Mouse (Mus musculus): ENCODE results near the gene Orm2. TPM values are rescaled to one million over a fixed set of nuclear protein-coding genes. Genes with fewer than 3 reads are reported as not detected.
"Not testable (repeated sequence)": the region's sequence is repeated elsewhere in the genome, so short reads cannot be mapped to it uniquely, and the experiment has no call there.

Orm2 gene
- not detected in 2 replicates for polyA plus RNA-seq (2015; fragmentation: Nextera tagmentation; extraction: Ambion mirVana)

GRCm38 (mm10) chr4:63362150-63362549, at the start of gene Orm2:
Gene Orm2 (plus strand): TSS chr4:63362449.
- H3K4me3 ChIP-seq (ENCODE audit: low read depth, low read length): no peak within 1 kb of the TSS
- no peak within 1 kb of the TSS for H3K9ac ChIP-seq (ENCODE audit: low read depth, low read length)
- no peaks in the 10 kb centered on the region for H3K36me3 ChIP-seq (ENCODE audit: control insufficient read depth, insufficient read depth, low read length)
- 91% methylated on average over 5 of the region's 5 CpGs for WGBS
- H3K9me3 ChIP-seq (replicated peaks; ENCODE audit: control insufficient read depth, low read length, poor library complexity, severe bottlenecking): no peaks in the 10 kb centered on the region
- ATAC-seq: no peak
- no peaks in the 10 kb centered on the region for H3K27me3 ChIP-seq (ENCODE audit: control insufficient read depth, insufficient read depth, low read depth, low read length)
- H3K4me1 ChIP-seq (ENCODE audit: control insufficient read depth, insufficient read depth, low read length): no peaks in the 10 kb centered on the region
- no peak within 1 kb of the TSS for H3K4me2 ChIP-seq (ENCODE audit: low read length)
- no peak within 1 kb of the TSS for H3K27ac ChIP-seq (ENCODE audit: low read length)

GRCm38 (mm10) chr4:63314063-63314462, 48.2 kb upstream of the Orm2 start:
- no peaks in the 10 kb centered on the region for H3K9me3 ChIP-seq (replicated peaks; ENCODE audit: control insufficient read depth, low read length, poor library complexity, severe bottlenecking)
- 70% methylated on average over 5 of the region's 5 CpGs for WGBS
- H3K27ac ChIP-seq (ENCODE audit: low read length): no peak overlapping the region
- no peak for ATAC-seq
- H3K4me3 ChIP-seq (ENCODE audit: low read depth, low read length): no peak overlapping the region
- H3K36me3 ChIP-seq (ENCODE audit: control insufficient read depth, insufficient read depth, low read length): no peaks in the 10 kb centered on the region
- no peak overlapping the region for H3K9ac ChIP-seq (ENCODE audit: low read depth, low read length)
- H3K4me2 ChIP-seq (ENCODE audit: low read length): no peak overlapping the region
- H3K27me3 ChIP-seq (ENCODE audit: control insufficient read depth, insufficient read depth, low read depth, low read length): no peaks in the 10 kb centered on the region
- H3K4me1 ChIP-seq (ENCODE audit: control insufficient read depth, insufficient read depth, low read length): no peaks in the 10 kb centered on the region

GRCm38 (mm10) chr4:63316076-63316746, 46.0 kb upstream of the Orm2 start:
- Histone ChIP-seq H3K9ac (ENCODE audit: low read depth, low read length) (no peak overlapping the region), H3K27ac (ENCODE audit: low read length) (no peak overlapping the region), H3K4me1 (ENCODE audit: control insufficient read depth, insufficient read depth, low read length) (no peaks in the 10 kb centered on the region), H3K4me3 (ENCODE audit: low read depth, low read length) (no peak overlapping the region), H3K27me3 (ENCODE audit: control insufficient read depth, insufficient read depth, low read depth, low read length) (no peaks in the 10 kb centered on the region), H3K4me2 (ENCODE audit: low read length) (no peak overlapping the region), H3K36me3 (ENCODE audit: control insufficient read depth, insufficient read depth, low read length) (no peaks in the 10 kb centered on the region), H3K9me3 (replicated peaks; ENCODE audit: control insufficient read depth, low read length, poor library complexity, severe bottlenecking) (no peaks in the 10 kb centered on the region)
- ATAC-seq: no peak
- 78% methylated on average over 9 of the region's 9 CpGs for WGBS

GRCm38 (mm10) chr4:63319566-63319965, 42.7 kb upstream of the Orm2 start:
- H3K9me3 ChIP-seq (replicated peaks; ENCODE audit: control insufficient read depth, low read length, poor library complexity, severe bottlenecking); H3K4me1 ChIP-seq (ENCODE audit: control insufficient read depth, insufficient read depth, low read length); H3K27me3 ChIP-seq (ENCODE audit: control insufficient read depth, insufficient read depth, low read depth, low read length); H3K27ac ChIP-seq (ENCODE audit: low read length); H3K4me3 ChIP-seq (ENCODE audit: low read depth, low read length); H3K9ac ChIP-seq (ENCODE audit: low read depth, low read length); H3K36me3 ChIP-seq (ENCODE audit: control insufficient read depth, insufficient read depth, low read length); H3K4me2 ChIP-seq (ENCODE audit: low read length); ATAC-seq: not testable (repeated sequence)
- WGBS: 25% methylated on average over 3 of the region's 3 CpGs

GRCm38 (mm10) chr4:63323275-63323815, 38.9 kb upstream of the Orm2 start:
- Histone ChIP-seq H3K9me3 (replicated peaks; ENCODE audit: control insufficient read depth, low read length, poor library complexity, severe bottlenecking) (0 out of 2 replicates have a peak, but pooled peaks cover 3% of the 10 kb centered on the region), H3K4me3 (ENCODE audit: low read depth, low read length) (no peak overlapping the region), H3K27ac (ENCODE audit: low read length) (no peak overlapping the region), H3K9ac (ENCODE audit: low read depth, low read length) (no peak overlapping the region), H3K27me3 (ENCODE audit: control insufficient read depth, insufficient read depth, low read depth, low read length) (no peaks in the 10 kb centered on the region), H3K4me2 (ENCODE audit: low read length) (no peak overlapping the region), H3K4me1 (ENCODE audit: control insufficient read depth, insufficient read depth, low read length) (no peaks in the 10 kb centered on the region), H3K36me3 (ENCODE audit: control insufficient read depth, insufficient read depth, low read length) (no peaks in the 10 kb centered on the region)
- 85% methylated on average over 8 of the region's 8 CpGs for WGBS
- no peak for ATAC-seq

- Histone ChIP-seq H3K9ac (ENCODE audit: low read depth, low read length) (no peak overlapping the region), H3K9me3 (replicated peaks; ENCODE audit: control insufficient read depth, low read length, poor library complexity, severe bottlenecking) (no peaks in the 10 kb centered on the region), H3K4me3 (ENCODE audit: low read depth, low read length) (no peak overlapping the region), H3K36me3 (ENCODE audit: control insufficient read depth, insufficient read depth, low read length) (no peaks in the 10 kb centered on the region), H3K4me1 (ENCODE audit: control insufficient read depth, insufficient read depth, low read length) (no peaks in the 10 kb centered on the region), H3K27ac (ENCODE audit: low read length) (no peak overlapping the region), H3K27me3 (ENCODE audit: control insufficient read depth, insufficient read depth, low read depth, low read length) (no peaks in the 10 kb centered on the region), H3K4me2 (ENCODE audit: low read length) (no peak overlapping the region)
- no peak for ATAC-seq
- 93% methylated on average over 4 of the region's 4 CpGs for WGBS
Observed at GRCm38 (mm10) chr4:63333403-63333802, 28.8 kb upstream of the Orm2 start.

- 56% methylated on average over 3 of the region's 3 CpGs for WGBS
- no peak for ATAC-seq
- Histone ChIP-seq H3K4me2 (ENCODE audit: low read length) (no peak overlapping the region), H3K36me3 (ENCODE audit: control insufficient read depth, insufficient read depth, low read length) (no peaks in the 10 kb centered on the region), H3K27me3 (ENCODE audit: control insufficient read depth, insufficient read depth, low read depth, low read length) (no peaks in the 10 kb centered on the region), H3K4me1 (ENCODE audit: control insufficient read depth, insufficient read depth, low read length) (no peaks in the 10 kb centered on the region), H3K9ac (ENCODE audit: low read depth, low read length) (no peak overlapping the region), H3K9me3 (replicated peaks; ENCODE audit: control insufficient read depth, low read length, poor library complexity, severe bottlenecking) (no peaks in the 10 kb centered on the region), H3K27ac (ENCODE audit: low read length) (no peak overlapping the region), H3K4me3 (ENCODE audit: low read depth, low read length) (no peak overlapping the region)
Observed at GRCm38 (mm10) chr4:63338414-63339076, 23.7 kb upstream of the Orm2 start.

GRCm38 (mm10) chr4:63342491-63342890, 19.8 kb upstream of the Orm2 start:
- no peak overlapping the region for H3K27ac ChIP-seq (ENCODE audit: low read length)
- H3K9ac ChIP-seq (ENCODE audit: low read depth, low read length): no peak overlapping the region
- no peak overlapping the region for H3K4me2 ChIP-seq (ENCODE audit: low read length)
- no peaks in the 10 kb centered on the region for H3K4me1 ChIP-seq (ENCODE audit: control insufficient read depth, insufficient read depth, low read length)
- no peaks in the 10 kb centered on the region for H3K36me3 ChIP-seq (ENCODE audit: control insufficient read depth, insufficient read depth, low read length)
- WGBS: 62% methylated on average over 4 of the region's 4 CpGs
- no peak overlapping the region for H3K4me3 ChIP-seq (ENCODE audit: low read depth, low read length)
- no peak for ATAC-seq
- no peaks in the 10 kb centered on the region for H3K27me3 ChIP-seq (ENCODE audit: control insufficient read depth, insufficient read depth, low read depth, low read length)
- H3K9me3 ChIP-seq (replicated peaks; ENCODE audit: control insufficient read depth, low read length, poor library complexity, severe bottlenecking): no peaks in the 10 kb centered on the region

GRCm38 (mm10) chr4:63343608-63344007, 18.6 kb upstream of the Orm2 start:
- H3K27ac ChIP-seq (ENCODE audit: low read length): no peak overlapping the region
- H3K9ac ChIP-seq (ENCODE audit: low read depth, low read length): no peak overlapping the region
- no peaks in the 10 kb centered on the region for H3K4me1 ChIP-seq (ENCODE audit: control insufficient read depth, insufficient read depth, low read length)
- H3K9me3 ChIP-seq (replicated peaks; ENCODE audit: control insufficient read depth, low read length, poor library complexity, severe bottlenecking): no peaks in the 10 kb centered on the region
- H3K4me3 ChIP-seq (ENCODE audit: low read depth, low read length): no peak overlapping the region
- no peak overlapping the region for H3K4me2 ChIP-seq (ENCODE audit: low read length)
- ATAC-seq: no peak
- no peaks in the 10 kb centered on the region for H3K36me3 ChIP-seq (ENCODE audit: control insufficient read depth, insufficient read depth, low read length)
- WGBS: 68% methylated on average over 3 of the region's 3 CpGs
- no peaks in the 10 kb centered on the region for H3K27me3 ChIP-seq (ENCODE audit: control insufficient read depth, insufficient read depth, low read depth, low read length)

Measured in midbrain, embryonic 16.5 days (tissue).